Mouse (Mus musculus): ENCODE results near the gene Cox20. TPM values are rescaled to one million over a fixed set of nuclear protein-coding genes. Genes with fewer than 3 reads are reported as not detected.

Gene Cox20
- total and polyA plus RNA-seq, 3 experiments: 9.9 to 26.0 (median 19.1) TPM

DNA sequence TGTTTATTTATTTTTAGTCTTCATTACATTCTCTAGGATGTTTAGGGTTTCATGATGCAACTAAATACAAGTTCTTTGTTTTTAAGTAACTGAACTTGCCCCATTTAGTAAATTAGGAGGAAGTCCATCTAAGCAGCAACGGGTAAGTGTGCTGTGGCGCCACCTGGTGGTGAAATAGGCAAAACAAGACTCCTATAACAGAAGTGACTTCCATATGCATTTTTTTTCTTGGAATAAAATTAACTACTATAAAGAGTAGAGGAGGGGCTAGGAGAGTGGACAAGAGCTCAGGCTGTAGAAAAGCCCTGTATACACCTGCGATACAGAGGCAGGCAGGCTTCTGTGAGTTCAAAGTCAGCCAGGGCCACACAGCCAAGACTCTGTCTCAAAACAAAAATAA, 15.5 kb upstream of the Cox20 start:
- no peaks in the 10 kb centered on the region for H3K36me3 ChIP-seq (replicated peaks in 1 of 2; ENCODE audit: control insufficient read depth in 1 of 2, insufficient read depth in 1 of 2, low read length in 1 of 2)
- peak; percentile 77 for DNase-seq (ENCODE audit: extremely low read depth)
- no peak overlapping the region for H3K27ac ChIP-seq (ENCODE audit: insufficient read depth, low read depth)
- TF ChIP-seq CTCF (conservative IDR thresholded peaks at IDR 0.05 in 1 of 2, IDR thresholded peaks at IDR 0.05 in 1 of 2; ENCODE audit: low read depth in 2 of 2, low read length in 2 of 2) (peak; percentile 47 to 87), ZNF384 (IDR thresholded peaks at IDR 0.05; ENCODE audit: low read depth, low read length) (peak; percentile 26; the same call in 1 of the 2 replicates), SMC3 (IDR thresholded peaks at IDR 0.05; ENCODE audit: low read depth, low read length) (peak; percentile 89), RAD21 (IDR thresholded peaks at IDR 0.05; ENCODE audit: low read depth, low read length) (peak; percentile 66), ZMIZ1 (IDR thresholded peaks at IDR 0.05; ENCODE audit: low read depth, low read length) (no peak), ZC3H11A (IDR thresholded peaks at IDR 0.05; ENCODE audit: low read depth, low read length) (peak; percentile 17; the same call in 1 of the 2 replicates), MAX (IDR thresholded peaks at IDR 0.05; ENCODE audit: low read length) (no peak), JUND (conservative IDR thresholded peaks at IDR 0.05; ENCODE audit: low read depth, low read length) (no peak)
- no peaks in the 10 kb centered on the region for H3K27me3 ChIP-seq (replicated peaks)
- in situ Hi-C loops (cut with MboI; ENCODE audit: low pct_ligation_motif_present, low pct_unique_long_range_greater_than_20kb, low sequenced_read_pairs): no loop called here
- H3K9me3 ChIP-seq (replicated peaks; ENCODE audit: low read length): no peaks in the 10 kb centered on the region
- no peak overlapping the region for H3K4me2 ChIP-seq (ENCODE audit: insufficient read depth, low read depth, poor library complexity, severe bottlenecking)
- dilution Hi-C loops (cut with MboI; ENCODE audit: extremely low pct_ligation_motif_present, extremely low pct_unique_long_range_greater_than_20kb, low sequenced_read_pairs): no loop called here
- H3K9ac ChIP-seq (ENCODE audit: insufficient read depth, low read depth): no peak overlapping the region
- H3K4me1 ChIP-seq (ENCODE audit: control insufficient read depth in 1 of 2, insufficient read depth in 2 of 2): no peaks in the 10 kb centered on the region
- H3K79me2 ChIP-seq (replicated peaks; ENCODE audit: control insufficient read depth, extremely low read depth, insufficient read depth, poor library complexity, severe bottlenecking): no peaks in the 10 kb centered on the region
- H3K4me3 ChIP-seq (replicated peaks in 1 of 3; ENCODE audit: low read depth in 2 of 3, low read length in 2 of 3, poor library complexity in 1 of 3): no peak overlapping the region

GRCm38 (mm10) chr1:178309487-178309886, 9.4 kb upstream of the Cox20 start:
- in situ Hi-C loops (cut with MboI; ENCODE audit: low pct_ligation_motif_present, low pct_unique_long_range_greater_than_20kb, low sequenced_read_pairs): no loop called here
- Histone ChIP-seq H3K9ac (ENCODE audit: insufficient read depth, low read depth) (no peak overlapping the region), H3K27ac (ENCODE audit: insufficient read depth, low read depth) (no peak overlapping the region), H3K36me3 (replicated peaks in 1 of 2; ENCODE audit: control insufficient read depth in 1 of 2, insufficient read depth in 1 of 2, low read length in 1 of 2) (peaks cover 0 to 2% of the 10 kb centered on the region in 2 experiments), H3K4me3 (replicated peaks in 1 of 3; ENCODE audit: low read depth in 2 of 3, low read length in 2 of 3, poor library complexity in 1 of 3) (no peak overlapping the region), H3K4me1 (ENCODE audit: control insufficient read depth in 1 of 2, insufficient read depth in 2 of 2) (no peaks in the 10 kb centered on the region), H3K79me2 (replicated peaks; ENCODE audit: control insufficient read depth, extremely low read depth, insufficient read depth, poor library complexity, severe bottlenecking) (no peaks in the 10 kb centered on the region), H3K4me2 (ENCODE audit: insufficient read depth, low read depth, poor library complexity, severe bottlenecking) (no peak overlapping the region), H3K9me3 (replicated peaks; ENCODE audit: low read length) (no peaks in the 10 kb centered on the region), H3K27me3 (replicated peaks) (no peaks in the 10 kb centered on the region)
- no peak for DNase-seq (ENCODE audit: extremely low read depth)
- no peak for TF ChIP-seq ZC3H11A (IDR thresholded peaks at IDR 0.05; ENCODE audit: low read depth, low read length)
- TF ChIP-seq POLR2A (IDR thresholded peaks at IDR 0.05; ENCODE audit: low read depth, low read length): no peak
- TF ChIP-seq USF2 (conservative IDR thresholded peaks at IDR 0.05; ENCODE audit: low read depth, low read length): no peak
- no peak for TF ChIP-seq JUND (conservative IDR thresholded peaks at IDR 0.05; ENCODE audit: low read depth, low read length)
- TF ChIP-seq KAT2A (IDR thresholded peaks at IDR 0.05; ENCODE audit: insufficient replicate concordance, low read length): no peak
- no peak for TF ChIP-seq ZKSCAN1 (IDR thresholded peaks at IDR 0.05; ENCODE audit: borderline replicate concordance, low read depth, low read length)
- no peak for TF ChIP-seq SMC3 (IDR thresholded peaks at IDR 0.05; ENCODE audit: low read depth, low read length)
- no peak for TF ChIP-seq MEF2A (IDR thresholded peaks at IDR 0.05; ENCODE audit: borderline replicate concordance, low read depth, low read length)
- TF ChIP-seq E2F4 (IDR thresholded peaks at IDR 0.05; ENCODE audit: insufficient replicate concordance, low read depth, low read length): no peak
- TF ChIP-seq SIN3A (IDR thresholded peaks at IDR 0.05; ENCODE audit: low read length): no peak
- TF ChIP-seq ZNF384 (IDR thresholded peaks at IDR 0.05; ENCODE audit: low read depth, low read length): no peak
- no peak for TF ChIP-seq ETS1 (conservative IDR thresholded peaks at IDR 0.05; ENCODE audit: low read depth, low read length)
- TF ChIP-seq UBTF (IDR thresholded peaks at IDR 0.05; ENCODE audit: low read depth, low read length): no peak
- no peak for TF ChIP-seq BHLHE40 (IDR thresholded peaks at IDR 0.05; ENCODE audit: low read depth, low read length)
- TF ChIP-seq USF1 (IDR thresholded peaks at IDR 0.05; ENCODE audit: low read depth, low read length): no peak
- dilution Hi-C loops (cut with MboI; ENCODE audit: extremely low pct_ligation_motif_present, extremely low pct_unique_long_range_greater_than_20kb, low sequenced_read_pairs): no loop called here

Data from CH12.LX (cell line).